Mouse (Mus musculus): ENCODE measurements around the gene Ctnna2. TPM values are rescaled to one million over a fixed set of nuclear protein-coding genes. Genes with fewer than 3 reads are reported as not detected.

Gene Ctnna2
- total RNA-seq, 1 experiment from 2014 or later = not detected

DNA sequence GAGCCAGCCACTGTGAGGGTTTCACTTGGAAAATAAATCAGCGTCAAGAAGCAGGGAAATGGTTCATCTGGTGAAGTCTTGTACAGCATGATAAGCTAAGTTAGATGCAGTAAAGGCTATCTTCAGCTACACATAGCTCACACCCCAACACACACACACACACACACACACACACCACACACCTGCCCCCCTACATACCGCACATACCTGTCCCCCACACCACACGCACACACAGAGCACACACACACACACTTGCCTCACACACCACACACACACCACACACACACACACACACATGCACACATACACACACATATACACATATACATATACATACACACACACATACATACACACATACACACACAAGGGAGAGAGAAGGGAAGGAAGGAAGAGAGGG, 142.0 kb downstream of the Ctnna2 start:
- ATAC-seq (ENCODE audit: extremely low read depth, insufficient number of reproducible peaks, low FRiP score, poor library complexity, severe bottlenecking) = no peak

DNA sequence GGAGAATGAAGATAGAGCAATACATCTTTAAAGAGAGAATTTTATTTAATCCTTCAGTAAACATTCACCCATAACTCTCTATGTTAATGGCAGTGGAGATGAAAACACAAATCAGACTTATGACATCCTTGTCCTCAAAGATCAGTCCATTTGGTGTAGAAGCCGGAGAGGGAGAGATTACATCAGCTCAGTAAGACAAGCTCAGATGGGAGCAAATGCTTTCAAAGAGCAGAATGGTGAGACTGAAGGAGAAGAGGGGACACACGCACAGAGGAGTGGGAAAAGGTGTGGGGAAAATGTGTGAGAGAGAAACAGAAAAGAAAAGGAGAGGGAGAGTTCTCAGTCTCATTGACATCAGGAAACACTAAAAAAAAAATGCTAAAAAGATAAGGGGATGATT, 144.8 kb downstream of the Ctnna2 start:
- no peak for ATAC-seq (ENCODE audit: extremely low read depth, insufficient number of reproducible peaks, low FRiP score, poor library complexity, severe bottlenecking)

DNA sequence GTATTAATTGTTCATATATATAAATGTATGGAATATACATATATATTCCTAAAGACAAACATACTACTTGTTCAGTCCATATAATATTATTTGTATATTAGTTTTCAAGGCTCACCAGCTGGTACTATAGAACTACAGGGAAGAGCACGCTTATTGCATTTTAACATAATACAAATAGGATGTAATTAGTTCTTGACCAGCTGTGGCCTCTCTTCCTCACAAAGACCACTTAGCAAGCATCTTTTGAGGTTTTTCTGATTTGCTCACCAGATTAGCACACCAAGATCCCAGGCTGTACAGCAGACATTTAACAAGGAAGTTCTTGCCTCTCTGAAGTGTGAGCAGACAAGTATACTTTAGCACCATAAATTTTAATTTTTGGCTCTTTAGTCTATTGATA, 152.0 kb downstream of the Ctnna2 start:
- no peak for ATAC-seq (ENCODE audit: extremely low read depth, insufficient number of reproducible peaks, low FRiP score, poor library complexity, severe bottlenecking)

DNA sequence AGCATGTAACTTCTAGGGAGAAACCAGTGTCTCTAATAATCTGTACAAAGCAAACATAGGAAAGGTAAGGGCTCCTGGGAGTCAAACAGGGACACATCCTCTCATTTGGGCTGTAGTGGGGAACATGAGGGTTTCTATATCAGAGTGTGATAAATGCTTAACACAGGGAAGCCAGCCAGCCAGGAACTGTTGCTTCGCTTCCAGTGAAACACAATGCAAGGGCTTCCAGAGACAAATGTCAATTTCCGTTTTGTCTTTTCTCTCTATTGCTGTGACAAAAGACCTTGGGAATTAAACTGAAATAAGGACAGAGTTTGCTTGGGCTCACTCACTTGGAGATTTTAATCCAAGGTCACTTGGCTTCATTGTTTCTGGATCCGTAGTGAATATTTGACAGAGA, 162.4 kb downstream of the Ctnna2 start:
- ATAC-seq (ENCODE audit: extremely low read depth, insufficient number of reproducible peaks, low FRiP score, poor library complexity, severe bottlenecking) = no peak

DNA sequence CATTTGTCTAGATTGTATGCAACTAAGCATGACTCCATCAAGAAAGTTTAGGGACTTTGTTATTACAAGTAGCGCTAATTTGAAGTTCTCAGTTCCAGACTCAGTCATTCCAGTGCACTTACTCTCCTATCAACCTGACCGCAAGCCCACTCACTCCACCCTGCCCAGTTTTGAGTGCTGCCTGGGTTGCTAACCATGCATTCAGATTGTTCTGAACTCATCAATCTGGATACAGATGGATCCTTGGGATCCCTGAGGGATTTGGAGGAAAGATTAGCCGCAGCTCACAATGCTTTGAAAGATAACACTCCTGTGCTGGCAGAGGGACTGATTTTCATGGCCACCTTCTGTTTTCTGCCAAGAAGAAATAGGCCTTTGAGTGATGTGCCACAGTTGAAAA, 168.5 kb downstream of the Ctnna2 start:
- ATAC-seq (ENCODE audit: extremely low read depth, insufficient number of reproducible peaks, low FRiP score, poor library complexity, severe bottlenecking) = no peak

DNA sequence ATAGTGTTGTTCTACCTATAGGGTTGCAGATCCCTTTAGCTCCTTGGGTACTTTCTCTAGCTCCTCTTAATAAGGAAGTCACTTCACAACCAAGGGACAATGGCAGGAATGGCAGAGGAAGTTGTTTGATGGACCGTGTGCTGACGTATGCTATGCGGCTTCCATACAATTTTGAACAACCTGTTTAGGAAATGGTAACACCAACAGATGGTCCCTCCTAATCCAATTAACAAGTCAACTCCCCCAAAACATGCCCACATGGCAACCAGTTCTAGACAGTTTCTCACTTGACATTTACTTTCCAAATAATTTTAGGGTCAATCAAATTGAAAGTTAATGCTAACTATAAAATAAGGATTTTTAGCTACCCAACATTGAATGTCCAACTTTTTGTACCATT, 176.9 kb downstream of the Ctnna2 start:
- ATAC-seq (ENCODE audit: extremely low read depth, insufficient number of reproducible peaks, low FRiP score, poor library complexity, severe bottlenecking) = no peak

DNA sequence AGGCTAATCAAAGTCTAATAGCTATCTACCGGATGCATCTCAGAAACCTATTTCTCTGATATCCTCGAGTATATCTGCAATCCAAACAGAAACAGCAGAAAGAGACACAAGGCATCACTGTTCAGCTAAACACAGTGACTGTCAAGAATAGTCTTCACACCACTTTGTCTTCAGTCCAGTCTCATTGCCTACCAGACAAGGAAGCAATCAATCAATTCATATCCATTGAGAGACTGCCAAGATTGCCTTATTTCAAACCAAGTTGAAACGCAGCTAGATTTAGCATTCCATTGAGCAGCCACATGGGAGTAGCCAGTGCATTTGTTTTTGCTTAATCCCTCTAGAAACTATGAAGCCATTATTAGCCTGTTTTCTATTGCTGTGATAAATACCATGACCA, 196.2 kb downstream of the Ctnna2 start:
- ATAC-seq (ENCODE audit: extremely low read depth, insufficient number of reproducible peaks, low FRiP score, poor library complexity, severe bottlenecking) = no peak

DNA sequence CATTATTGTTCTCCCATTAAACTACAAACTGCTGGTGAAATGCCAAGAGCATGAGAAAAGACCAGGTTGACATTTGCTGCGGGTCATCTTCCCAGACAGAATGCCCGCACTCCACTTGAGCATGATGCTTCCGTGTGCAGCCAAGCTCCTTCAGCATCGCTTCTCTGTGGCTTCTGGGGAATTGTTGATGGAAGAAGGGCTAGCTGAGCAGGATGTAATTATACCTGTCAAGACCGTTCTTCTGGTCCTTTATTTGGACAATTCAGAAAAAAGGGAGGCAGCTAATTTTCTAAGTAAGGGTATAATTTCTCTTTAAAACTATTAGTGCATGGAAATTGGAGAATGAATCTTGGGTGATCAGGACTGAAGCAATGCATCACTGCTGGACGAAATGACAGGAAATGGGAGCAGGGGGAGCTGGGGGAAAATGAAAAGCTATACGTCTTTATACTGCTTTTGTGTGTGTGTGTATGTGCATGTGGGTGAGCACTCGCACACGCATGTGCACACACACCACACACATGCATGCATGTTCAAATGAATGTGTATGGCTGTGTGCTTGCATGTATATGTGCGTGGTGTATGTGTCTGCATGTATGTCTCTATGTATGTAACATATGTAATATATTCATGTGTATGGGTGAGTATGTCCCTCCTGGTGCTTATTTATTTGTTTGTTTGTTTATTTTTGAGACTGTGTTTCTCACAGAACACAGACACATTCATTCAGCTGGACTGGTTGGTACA, 211.0 kb downstream of the Ctnna2 start:
- ATAC-seq (ENCODE audit: extremely low read depth, insufficient number of reproducible peaks, low FRiP score, poor library complexity, severe bottlenecking) = no peak

DNA sequence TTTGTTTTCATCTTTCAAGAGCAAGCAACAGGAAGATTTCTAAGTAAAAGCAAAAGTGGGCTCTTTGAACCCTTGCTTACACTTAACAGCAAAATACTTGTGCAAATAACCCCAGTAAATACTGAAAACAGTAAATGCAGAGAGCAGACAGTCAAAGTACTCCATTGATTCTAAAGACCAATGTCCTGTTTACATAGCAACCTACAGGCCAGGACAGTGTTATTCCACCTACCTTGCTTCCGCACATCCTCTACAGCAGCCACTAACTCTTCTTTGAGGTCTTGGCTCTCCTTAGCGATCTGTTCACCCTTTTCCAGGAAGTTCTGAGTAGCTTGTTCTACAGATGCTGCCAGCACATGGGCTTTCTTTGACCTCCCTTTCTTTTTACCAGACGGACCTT, 221.3 kb downstream of the Ctnna2 start:
- no peak for ATAC-seq (ENCODE audit: extremely low read depth, insufficient number of reproducible peaks, low FRiP score, poor library complexity, severe bottlenecking)

DNA sequence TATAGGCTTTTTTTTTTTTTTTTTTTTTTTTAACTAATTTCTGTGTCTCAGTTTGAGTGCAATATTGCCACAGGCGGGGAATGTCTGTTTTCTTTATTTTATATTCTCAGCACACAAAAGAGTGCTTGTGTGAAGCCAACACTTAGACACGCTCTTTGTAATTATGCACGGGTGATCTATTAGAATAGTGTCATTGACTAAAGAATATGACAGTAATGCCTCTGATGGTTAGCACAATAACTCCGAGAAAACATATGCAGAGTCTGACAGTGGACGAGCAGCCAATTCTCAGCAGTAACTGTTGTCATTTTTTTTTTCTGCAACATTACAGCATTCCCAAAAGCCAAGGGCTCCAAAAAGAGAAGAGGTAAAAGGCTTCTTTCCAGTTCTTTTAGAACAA, 234.1 kb downstream of the Ctnna2 start:
- no peak for ATAC-seq (ENCODE audit: extremely low read depth, insufficient number of reproducible peaks, low FRiP score, poor library complexity, severe bottlenecking)

DNA sequence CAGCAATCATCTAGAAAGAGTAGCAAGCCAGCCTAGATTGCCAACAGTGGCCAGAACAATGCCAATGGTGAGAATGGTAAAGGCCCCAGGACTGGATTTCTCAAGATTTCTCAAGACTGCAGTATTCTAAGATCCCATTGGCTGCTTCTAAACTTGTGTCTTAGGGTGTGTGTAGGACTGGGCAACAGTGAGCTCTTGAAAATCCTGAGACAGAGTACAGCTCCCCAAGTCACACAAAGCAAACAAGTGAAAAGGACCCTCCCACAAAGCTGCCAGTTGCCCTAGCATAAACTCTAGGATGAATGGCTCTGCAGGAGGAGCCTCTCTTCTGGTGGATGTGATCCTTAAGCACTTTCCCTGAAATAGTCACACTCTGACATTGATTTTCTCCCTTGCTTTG, 235.8 kb downstream of the Ctnna2 start:
- no peak for ATAC-seq (ENCODE audit: extremely low read depth, insufficient number of reproducible peaks, low FRiP score, poor library complexity, severe bottlenecking)

DNA sequence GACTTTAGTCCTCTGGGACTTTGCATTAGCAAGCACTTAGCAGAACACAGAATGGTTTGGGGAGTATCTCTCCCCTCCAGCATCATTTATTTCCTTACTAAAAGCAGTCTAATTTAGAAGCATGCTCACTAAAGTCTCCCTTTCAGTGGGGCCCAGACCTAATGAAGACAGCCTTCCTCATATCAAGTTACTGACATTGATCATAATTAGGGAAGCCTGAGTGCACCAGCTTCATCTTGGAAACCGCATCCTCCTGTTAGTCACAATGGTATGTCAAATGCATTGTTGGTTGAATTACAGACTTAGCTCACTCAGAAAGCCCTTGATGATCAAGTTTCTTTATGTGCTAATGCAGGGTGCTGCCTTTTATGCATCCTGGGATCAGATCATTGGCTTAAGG, 236.5 kb downstream of the Ctnna2 start:
- ATAC-seq (ENCODE audit: extremely low read depth, insufficient number of reproducible peaks, low FRiP score, poor library complexity, severe bottlenecking) = no peak

DNA sequence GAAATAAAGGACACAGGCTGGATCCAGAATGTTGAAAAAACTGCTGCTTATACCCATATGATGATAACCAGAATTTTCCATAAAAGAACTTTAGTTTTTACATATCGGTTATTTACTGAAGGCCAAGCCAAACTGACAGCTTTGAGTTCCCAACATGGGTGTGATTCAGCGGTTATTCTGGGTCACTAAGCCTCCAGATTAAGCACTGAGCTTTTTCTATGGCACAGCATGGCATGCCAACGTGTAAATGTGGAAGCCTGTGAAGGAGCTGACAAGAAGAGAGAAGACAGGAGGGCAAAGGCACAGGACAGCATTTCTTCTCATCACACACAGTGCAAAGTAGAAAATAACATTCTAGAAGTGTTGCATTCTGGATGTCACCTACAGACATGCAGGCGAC, 240.9 kb downstream of the Ctnna2 start:
- no peak for ATAC-seq (ENCODE audit: extremely low read depth, insufficient number of reproducible peaks, low FRiP score, poor library complexity, severe bottlenecking)

DNA sequence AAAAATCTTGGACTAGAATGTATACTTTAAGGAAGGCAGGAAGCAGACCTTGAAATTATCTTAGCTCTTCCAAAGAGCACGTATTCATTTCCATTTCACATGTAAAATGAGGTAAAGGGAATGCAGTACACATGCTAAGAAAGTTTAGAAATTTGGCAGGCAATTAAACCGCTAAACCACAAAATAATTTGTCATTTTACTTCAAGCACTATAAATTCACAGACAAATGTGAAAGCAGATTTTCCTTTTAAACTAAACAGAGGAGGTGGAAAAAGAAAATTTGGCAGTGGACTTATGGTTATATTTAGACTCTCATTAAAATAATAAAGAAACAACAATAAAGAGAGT, 254.6 kb downstream of the Ctnna2 start:
- no peak for ATAC-seq (ENCODE audit: extremely low read depth, insufficient number of reproducible peaks, low FRiP score, poor library complexity, severe bottlenecking)

DNA sequence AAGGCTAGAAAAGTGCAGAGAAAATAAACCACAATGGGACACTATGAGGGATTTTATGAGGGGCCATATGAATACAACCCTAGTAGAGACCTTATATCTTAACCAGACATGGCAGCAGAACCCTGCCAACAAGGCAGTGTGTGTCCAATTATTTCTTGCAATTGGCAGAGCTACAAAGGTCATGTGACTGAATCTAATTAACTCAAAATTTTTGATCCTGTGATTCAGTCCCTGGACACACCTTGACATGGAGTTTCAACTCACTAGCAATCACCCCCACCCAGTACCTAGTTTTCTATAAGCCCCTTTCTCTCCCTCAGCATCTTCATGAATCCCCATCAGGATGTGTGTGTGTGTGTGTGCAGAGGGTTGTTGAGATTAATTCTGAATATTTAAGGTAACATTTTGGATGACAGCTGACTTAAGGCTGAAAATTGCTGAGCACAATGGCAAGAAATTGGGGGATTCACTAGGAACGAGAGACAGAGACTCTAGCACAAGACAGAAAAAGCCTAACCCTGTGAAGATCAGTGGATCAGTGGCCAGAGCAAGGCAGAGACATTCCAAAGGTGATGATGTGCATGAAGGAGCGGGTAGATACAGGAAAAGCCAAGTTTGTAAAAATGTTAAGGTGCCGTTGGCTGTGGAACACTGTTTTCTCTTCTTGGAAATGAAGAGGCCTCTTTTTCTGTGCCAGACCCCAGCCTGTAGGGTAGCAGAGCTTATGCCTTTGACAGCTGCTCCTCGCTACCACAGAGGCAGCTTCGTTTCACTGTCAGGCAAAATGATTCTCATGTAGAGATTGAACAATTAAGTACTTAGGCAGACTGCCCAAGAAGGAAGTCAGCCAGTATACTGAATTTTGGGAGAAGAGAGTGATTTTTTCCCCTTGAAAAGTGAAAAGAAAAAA, 255.2 kb downstream of the Ctnna2 start:
- no peak for ATAC-seq (ENCODE audit: extremely low read depth, insufficient number of reproducible peaks, low FRiP score, poor library complexity, severe bottlenecking)

DNA sequence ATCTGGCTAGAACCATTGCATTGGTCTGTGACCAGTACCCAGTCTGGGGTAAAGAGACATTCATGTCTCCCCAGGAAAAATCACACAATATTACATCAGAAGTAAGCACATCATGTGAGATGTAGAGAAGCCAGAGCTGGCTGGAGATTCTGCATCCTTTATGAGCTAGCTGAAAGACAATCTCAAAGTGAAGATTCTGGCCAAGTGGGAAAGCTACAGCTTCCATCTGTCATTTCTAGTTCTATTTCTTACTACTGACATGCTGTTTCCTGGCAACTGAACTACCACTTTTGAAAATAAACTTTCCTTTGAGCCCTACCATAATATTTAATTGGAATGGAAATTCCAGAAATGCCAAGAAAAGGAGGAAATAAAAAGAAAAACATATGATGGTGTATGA, 285.4 kb downstream of the Ctnna2 start:
- ATAC-seq (ENCODE audit: extremely low read depth, insufficient number of reproducible peaks, low FRiP score, poor library complexity, severe bottlenecking) = no peak

DNA sequence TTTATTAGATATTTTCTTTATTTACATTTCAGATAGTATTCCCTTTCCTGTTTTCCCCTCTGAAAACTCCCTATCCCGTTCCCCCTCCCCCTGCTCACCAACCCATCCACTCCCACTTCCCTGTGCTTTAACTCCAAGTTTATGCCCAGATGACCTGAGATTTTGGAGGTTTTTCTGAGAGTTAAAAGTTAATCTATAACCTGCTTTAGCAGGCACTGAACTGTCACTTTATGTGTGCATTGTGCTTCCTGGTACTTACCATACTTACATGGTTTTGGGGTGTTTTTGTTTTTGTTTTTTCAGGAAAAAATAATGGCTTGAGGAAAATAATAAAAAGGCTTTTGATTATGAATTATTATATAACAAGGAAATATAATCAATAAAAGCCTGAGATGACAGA, 292.3 kb downstream of the Ctnna2 start:
- no peak for ATAC-seq (ENCODE audit: extremely low read depth, insufficient number of reproducible peaks, low FRiP score, poor library complexity, severe bottlenecking)

DNA sequence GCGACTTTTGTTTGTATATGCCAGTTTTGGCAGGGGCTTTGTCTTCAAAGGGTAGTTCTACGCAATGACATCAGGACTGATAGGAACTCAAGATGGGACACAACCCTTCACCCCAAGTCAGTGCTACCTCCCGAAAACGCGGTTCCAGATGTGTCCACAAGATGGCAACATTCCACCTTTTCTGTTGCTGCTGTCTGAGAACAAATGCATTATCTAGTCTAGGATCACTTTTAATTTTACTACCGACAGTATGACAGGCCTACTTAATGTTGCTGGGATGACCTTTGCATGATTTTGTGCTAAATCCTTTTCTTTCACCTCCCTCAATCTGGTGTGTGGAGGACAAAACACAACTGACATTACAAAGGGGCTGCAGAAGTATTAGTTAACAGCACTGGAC, 329.4 kb downstream of the Ctnna2 start:
- no peak for ATAC-seq (ENCODE audit: extremely low read depth, insufficient number of reproducible peaks, low FRiP score, poor library complexity, severe bottlenecking)

DNA sequence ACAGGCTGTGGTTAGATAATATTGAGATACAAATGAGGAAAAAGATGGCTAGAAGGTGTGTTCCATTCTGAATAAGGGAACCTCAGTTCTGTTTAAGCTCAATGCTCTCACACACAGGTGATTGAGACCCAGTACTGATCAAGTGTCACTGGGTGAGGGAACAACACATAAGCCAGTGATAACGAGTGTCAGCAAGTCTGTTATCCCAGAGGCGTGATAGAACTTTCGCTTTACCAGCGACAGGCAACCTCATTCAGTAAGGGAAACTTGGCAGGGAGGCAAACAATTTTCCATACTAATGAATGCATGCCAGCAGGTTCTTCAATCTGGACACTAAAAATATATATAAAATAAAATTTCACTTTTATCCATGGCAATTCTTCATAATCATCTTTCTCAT, 334.9 kb downstream of the Ctnna2 start:
- no peak for ATAC-seq (ENCODE audit: extremely low read depth, insufficient number of reproducible peaks, low FRiP score, poor library complexity, severe bottlenecking)

DNA sequence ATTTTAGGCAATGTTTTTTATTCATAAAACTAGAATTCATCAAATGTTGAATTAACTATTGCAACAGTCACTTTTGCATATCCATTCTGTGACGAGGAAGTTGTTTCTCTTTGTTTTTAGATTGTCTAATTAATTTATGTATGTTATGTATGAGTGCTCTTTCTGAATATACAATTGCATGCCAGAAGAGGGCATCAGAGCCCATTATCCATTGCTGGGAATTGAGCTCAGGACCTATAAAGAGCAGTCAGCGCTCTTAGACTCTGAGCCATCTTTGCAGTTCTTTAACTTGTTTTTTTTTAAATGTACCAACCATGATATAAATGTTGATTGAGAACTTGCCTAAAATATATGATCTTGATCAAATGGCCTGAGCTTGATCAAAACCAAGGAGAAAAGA, 340.7 kb downstream of the Ctnna2 start:
- no peak for ATAC-seq (ENCODE audit: extremely low read depth, insufficient number of reproducible peaks, low FRiP score, poor library complexity, severe bottlenecking)
